Mouse (Mus musculus) adrenal gland, postnatal 25 days (tissue): ENCODE results near the gene Zfp804b. TPM values are rescaled to one million over a fixed set of nuclear protein-coding genes. Genes with fewer than 3 reads are reported as not detected.
"Not testable (repeated sequence)": the region's sequence is repeated elsewhere in the genome, so short reads cannot be mapped to it uniquely, and the experiment has no call there.

Experiments used
- DNase-seq: peaks from one replicate; pipeline ENCODE4 v3.0.0; 2021; ENCODE audit warnings: mixed read lengths
- long read RNA-seq: library from polyadenylated mRNA; stranded (forward); transcript quantifications from one replicate; pipeline ENCODE4 v2.0.0, GENCODE M21; 2021
- total RNA-seq: library from RNA; stranded (reverse); gene quantifications from 2 replicates; pipeline ENCODE4 v1.2.3, GENCODE M21; 2021

The Zfp804b gene
- total RNA-seq, result not detected in 2 replicates
- long read RNA-seq, result 0 reads

- peak; percentile 6 for DNase-seq
These were observed at the start of gene Zfp804b for GRCm38 (mm10) chr5:7344145-7345010. Zfp804b (minus strand) TSS chr5:7344756.

GRCm38 (mm10) chr5:7364616-7365015 lies 20.1 kb upstream of the Zfp804b start:
- DNase-seq, result not testable (repeated sequence)

- DNase-seq, result no peak
These were observed 444 bp upstream of the Zfp804b start for GRCm38 (mm10) chr5:7345011-7345389.

GRCm38 (mm10) chr5:7325594-7325993 lies 19.0 kb downstream of the Zfp804b start:
- DNase-seq, result no peak

DNA sequence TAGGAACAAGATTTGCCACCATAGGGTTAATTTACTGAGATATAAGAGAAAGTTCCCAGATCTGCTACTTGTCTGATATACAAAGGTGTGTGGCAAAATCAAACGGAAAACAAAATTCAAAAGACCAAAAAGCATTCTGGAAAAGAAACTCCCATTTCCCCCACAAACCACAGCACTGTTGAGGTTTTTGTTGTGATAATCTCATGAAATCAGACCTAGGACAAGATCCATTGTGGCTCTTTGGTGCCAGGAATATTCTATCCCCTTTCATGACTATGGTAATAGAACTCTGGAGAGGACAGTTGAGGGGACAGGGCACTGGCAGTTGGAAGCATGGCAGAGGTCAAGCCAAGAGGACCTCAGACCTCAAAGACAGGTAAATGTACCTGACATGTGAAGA lies 40.7 kb downstream of the Zfp804b start, which contains the start of gene Tex47:
Gene Tex47, plus strand, starts transcription at position 301 of the 400 bp plus-strand sequence.
- DNase-seq, result no peak

DNA sequence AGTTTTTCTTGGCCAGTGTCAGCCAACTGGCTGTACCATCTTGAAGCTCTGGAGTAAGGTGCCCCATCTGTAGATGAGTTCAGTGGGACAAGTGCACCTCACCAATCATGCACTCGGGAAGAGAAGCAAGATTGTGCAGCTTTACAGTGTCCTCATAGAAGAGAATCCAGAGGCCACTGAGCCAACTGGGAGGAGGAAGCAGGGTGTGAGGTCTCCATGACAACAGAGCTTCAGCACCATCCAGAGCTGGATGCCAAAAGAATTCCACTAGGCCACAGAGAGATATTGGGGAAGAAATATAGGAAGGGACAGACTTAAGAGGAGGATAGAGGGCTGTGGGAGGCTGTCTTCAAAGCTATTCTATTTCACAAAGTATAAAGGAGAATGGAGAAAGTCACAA lies 41.6 kb downstream of the Zfp804b start:
- DNase-seq, result no peak

GRCm38 (mm10) chr5:7284336-7284735 lies 60.2 kb downstream of the Zfp804b start:
- DNase-seq, result no peak

DNA sequence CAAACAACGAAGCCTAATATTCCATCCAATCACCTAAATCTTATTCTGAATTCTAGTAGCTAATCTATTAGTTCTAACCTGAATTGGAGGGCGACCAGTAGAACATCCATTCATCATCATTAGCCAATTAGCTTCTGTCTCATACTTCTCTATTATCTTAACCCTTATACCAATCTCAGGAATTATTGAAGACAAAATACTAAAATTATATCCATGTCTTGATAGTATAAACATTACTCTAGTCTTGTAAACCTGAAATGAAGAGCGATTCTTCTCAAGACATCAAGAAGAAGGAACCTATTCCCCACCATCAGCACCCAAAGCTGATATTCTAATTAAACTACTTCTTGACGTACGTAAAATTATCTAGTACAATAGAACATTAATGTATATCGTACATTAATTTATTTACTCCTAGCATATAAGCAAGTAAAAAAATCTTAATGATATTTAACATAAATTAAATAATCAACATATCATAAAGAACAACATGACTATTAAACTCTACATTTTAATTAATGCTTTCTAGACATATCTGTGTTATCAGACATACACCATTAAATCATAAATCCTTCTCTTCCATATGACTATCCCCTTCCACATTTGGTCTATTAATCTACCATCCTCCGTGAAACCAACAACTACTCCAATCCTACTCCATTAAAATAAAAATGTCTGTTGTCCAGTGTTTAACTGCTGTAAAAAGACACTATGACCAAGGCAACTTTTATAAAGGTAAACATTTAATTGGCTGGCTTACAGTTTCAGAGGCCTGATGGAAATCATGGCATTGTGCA lies 67.7 kb downstream of the Zfp804b start:
- DNase-seq, result no peak

- DNase-seq, result no peak
These were observed 167.0 kb downstream of the Zfp804b start for GRCm38 (mm10) chr5:7177589-7177988.

- no peak for DNase-seq
These were observed 204.9 kb downstream of the Zfp804b start for GRCm38 (mm10) chr5:7139658-7140057.

- no peak for DNase-seq
These were observed 242.2 kb downstream of the Zfp804b start for GRCm38 (mm10) chr5:7102387-7102786.

DNA sequence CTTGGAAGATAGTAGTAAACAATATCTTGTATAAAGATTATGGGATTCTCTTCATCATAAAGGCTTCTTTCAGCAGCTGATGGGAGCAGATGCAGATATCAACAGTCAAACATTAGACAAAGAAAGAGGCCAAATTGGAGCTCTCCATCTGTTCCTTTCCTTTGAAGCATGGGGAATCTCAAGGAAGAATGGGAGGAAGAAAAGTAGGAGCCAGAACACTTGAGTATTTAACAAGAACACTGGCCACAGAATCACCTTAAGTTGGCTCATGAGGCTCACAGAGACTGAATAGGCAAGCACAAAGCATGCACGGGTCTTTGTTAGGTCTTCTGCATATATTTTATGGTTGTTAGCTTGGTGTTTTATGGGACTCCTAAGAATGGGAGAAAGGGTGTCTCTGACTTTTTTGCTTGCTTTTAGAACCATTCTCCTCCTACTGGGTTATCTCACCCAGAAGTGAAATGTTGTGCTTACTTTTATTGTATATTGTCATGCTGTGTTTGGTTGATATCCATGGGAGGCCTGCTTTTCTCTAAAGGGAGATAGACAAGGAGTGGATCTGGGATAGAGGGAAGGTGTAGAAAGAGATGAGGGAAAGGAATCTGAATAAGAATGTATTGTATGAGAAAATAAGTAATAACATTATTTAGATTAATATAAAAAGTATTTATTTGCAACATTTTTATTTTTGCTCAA lies 270.5 kb downstream of the Zfp804b start:
- no peak for DNase-seq

DNA sequence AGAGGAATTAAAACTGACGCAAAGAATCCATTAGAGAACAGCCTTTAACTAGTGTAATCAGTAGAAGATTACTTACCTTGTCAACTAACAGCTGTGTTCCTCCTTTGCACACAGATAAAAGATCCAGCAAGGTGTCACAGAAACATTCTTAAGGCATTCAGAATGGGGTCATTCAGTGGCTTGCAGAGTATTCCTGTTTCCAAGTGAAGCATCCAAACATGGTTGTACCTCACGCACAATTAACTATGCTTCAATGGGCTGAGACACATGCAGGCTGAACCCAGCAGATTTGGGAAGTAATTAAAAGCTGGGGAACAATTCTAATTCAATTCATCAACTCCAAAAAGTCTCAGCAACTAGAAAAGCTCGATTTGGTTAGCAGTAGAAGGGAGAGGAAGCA lies 337.1 kb downstream of the Zfp804b start:
- DNase-seq, result no peak

- no peak for DNase-seq
These were observed 360.6 kb downstream of the Zfp804b start for GRCm38 (mm10) chr5:6983993-6984392.

DNA sequence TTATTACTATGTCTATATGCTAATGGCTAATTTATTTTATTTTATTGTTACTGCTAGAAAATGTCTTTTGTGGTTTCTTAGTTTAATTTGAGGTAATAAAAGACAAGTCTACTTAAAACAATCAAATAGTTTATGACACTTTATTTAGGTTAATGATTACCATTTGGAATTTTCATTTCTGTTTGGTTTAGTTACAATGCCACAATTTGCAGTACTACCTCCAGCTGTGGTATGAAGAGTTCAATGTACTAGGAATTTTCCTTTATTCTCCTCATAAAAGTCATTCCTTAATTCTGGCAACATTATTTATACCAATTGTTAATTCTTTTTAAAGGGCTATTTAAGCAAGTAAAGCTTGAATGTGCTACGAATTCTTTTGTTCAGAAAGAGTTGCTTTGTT lies 409.7 kb downstream of the Zfp804b start:
- no peak for DNase-seq

- DNase-seq, result no peak
These were observed 433.3 kb downstream of the Zfp804b start for GRCm38 (mm10) chr5:6911290-6911689.

DNA sequence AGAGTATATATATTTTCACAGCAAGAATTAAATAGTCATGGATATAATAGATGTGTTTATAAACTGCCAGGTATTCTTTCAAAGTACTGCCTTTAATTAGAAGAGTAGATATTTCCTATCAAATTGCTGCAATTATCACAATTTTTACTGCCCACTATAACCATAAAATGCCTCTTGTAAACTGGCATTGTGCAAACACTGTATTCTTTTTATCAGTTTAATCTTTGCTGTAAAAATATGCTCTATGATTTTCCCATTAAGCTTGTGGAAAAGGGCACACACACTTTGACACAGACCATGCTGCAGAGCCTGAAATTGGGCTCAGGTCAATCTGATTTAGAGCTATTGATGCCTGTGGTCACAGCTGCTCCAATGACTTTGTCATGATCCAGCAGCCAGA lies 463.2 kb downstream of the Zfp804b start:
- no peak for DNase-seq

DNA sequence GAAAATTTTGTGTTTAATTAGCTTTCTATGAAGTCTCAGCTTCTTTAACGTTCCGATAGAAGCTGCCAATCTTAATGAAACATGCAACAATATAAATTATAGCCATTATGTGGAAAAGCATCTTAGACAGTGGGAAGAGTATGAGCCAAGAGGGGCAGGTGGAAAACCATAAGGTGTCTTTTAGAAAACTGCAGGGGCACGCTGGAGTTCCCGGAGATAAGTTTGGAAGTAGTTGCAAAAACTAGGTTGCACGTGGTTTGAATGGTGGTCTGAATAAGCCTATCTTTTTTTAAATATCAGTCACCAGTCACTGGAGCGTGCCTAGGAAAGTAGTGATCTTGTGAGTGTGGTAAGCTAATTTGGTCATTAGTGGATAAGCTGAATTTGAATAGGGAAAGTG lies 473.0 kb downstream of the Zfp804b start:
- DNase-seq, result no peak

GRCm38 (mm10) chr5:6870970-6871369 lies 473.6 kb downstream of the Zfp804b start:
- no peak for DNase-seq

- DNase-seq, result no peak
These were observed 549.2 kb downstream of the Zfp804b start for GRCm38 (mm10) chr5:6795396-6795795.

DNA sequence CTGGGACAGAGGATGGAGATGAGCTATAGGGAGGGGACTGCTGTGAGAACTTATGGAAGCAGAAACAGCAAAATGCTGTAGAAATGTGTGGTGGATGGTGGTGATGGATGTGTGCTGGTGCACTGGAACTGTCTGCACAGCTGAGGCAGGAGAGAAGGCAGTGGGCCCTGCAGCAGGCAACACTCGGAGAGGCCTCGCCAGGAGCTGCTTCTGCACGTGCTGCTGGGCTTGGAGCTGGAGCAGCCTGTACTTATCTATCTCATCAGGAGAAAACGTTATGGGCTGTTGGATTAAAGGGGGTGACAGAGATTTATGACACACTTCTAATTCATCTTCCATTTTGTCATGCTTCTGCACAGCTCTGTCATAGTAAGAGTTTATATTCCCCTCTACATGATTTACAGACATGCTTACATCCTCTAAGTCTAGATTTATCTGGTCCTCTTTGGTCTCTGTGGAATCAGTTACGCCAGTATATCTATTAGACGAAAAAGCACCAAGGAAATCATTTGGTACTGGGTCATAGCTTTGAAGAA lies 575.1 kb downstream of the Zfp804b start:
- DNase-seq, result no peak
